Comparison of ENCODE assay signal across 10 mouse cellular contexts in the genomic region with DNA sequence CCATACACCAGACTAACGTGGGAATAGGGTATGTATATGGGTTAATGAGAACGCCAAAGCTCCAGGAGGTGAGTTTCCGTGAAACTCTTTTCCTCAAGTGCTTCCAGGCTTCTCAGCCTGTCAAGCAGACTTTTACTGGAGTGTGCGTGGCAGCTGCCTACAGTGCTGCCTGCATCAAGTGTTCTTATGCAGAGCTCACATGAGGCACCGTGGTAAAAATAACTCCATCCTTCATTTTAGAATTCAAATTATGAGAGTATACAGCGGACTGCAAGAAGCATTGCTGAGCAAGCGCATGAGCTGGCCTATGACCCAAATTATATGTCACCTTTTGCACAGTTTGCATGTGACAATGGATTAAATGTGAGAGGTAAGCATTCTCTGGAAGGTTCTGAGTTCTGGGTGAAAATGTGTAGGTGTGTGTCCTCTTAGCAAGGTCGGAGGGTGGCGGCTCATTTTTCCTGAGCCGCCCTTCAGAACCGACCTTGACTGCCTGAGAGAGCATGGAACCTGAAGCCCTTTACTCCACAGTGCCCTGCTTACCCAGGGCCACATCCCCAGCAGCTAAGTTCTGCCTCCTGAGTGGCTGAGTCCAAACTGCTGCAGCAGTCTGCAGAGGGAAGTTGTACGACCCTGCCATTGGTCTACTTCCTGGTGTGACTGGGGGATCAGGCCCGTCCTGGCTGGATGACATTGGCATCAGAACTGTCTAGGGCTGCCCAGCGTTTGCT. TPM values are rescaled to one million over a fixed set of nuclear protein-coding genes. Genes with fewer than 3 reads are reported as not detected.
DNase-seq lines count a peak whose midpoint lies in the region; ATAC-seq and TF ChIP-seq lines count a peak whose summit lies in the region.
"Had no signal": no experiment of that assay in that cellular context is flagged by ENCODE, and none has a peak within 500 bp of the region (broad histone marks: within the 10 kb centered on the region; RNA-seq: fewer than 3 reads in every experiment).

No protein-coding gene starts in this region.

- 43% methylated on average over 14 of the region's 14 CpGs for WGBS in heart, embryonic 15.5 days
- WGBS in stomach, postnatal 0 days, result 65% methylated on average over 14 of the region's 14 CpGs

- H3K27me3 ChIP-seq in heart, embryonic 15.5 days, result no peaks in the 10 kb centered on the region
- no peaks in the 10 kb centered on the region for H3K27me3 ChIP-seq in stomach, postnatal 0 days (ENCODE audit: control insufficient read depth, insufficient read depth, low read length)
- H3K27me3 ChIP-seq: hindbrain, embryonic 15.5 days had no signal

- peak; percentile 93 for DNase-seq in heart, adult 11 months
- no peak for DNase-seq in heart, postnatal 25 days (ENCODE audit: low spot score)
- peak; percentile 64 for DNase-seq in right cerebral cortex, adult 18-20 months
- no peak for DNase-seq in right cerebral cortex, postnatal 4 days
- no peak for DNase-seq in stomach, postnatal 0 days (ENCODE audit: low spot score)
- no peak for DNase-seq in spleen, adult 12 weeks (ENCODE audit: low spot score)
- DNase-seq in embryo, embryonic 9.5 days (ENCODE audit: extremely low spot score), result no peak

- no peaks in the 10 kb centered on the region for H3K9me3 ChIP-seq in heart, embryonic 15.5 days (replicated peaks)
- no peaks in the 10 kb centered on the region for H3K9me3 ChIP-seq in stomach, postnatal 0 days (ENCODE audit: control insufficient read depth, low read length)
- H3K9me3 ChIP-seq: hindbrain, embryonic 15.5 days had no signal

- TF ChIP-seq EP300 in stomach, postnatal 0 days (optimal IDR thresholded peaks at IDR 0.05), result no peak

- H3K9ac ChIP-seq in heart, embryonic 15.5 days, result peak overlapping the region; percentile 22; the same call in 1 of the 2 replicates
- H3K9ac ChIP-seq in stomach, postnatal 0 days (ENCODE audit: low read length), result no peak overlapping the region
- H3K9ac ChIP-seq: hindbrain, embryonic 15.5 days had no signal

- intact Hi-C loops in heart, postnatal 25 days (cut with DNase I), result loop anchor here (5.0 kb wide), 1 partner anchor 32 kb away; no protein-coding TSS in a partner anchor

- peak overlapping the region; percentile 96 for H3K27ac ChIP-seq in heart, embryonic 15.5 days
- peak overlapping the region; percentile 83 for H3K27ac ChIP-seq in stomach, postnatal 0 days (replicated peaks)
- H3K27ac ChIP-seq: hindbrain, embryonic 15.5 days had no signal

- peaks cover 56% of the 10 kb centered on the region for H3K4me1 ChIP-seq in heart, embryonic 15.5 days (replicated peaks)
- H3K4me1 ChIP-seq in stomach, postnatal 0 days (replicated peaks; ENCODE audit: control insufficient read depth, insufficient read depth), result peaks cover 7% of the 10 kb centered on the region
- H3K4me1 ChIP-seq: hindbrain, embryonic 15.5 days had no signal

- peaks cover 23% of the 10 kb centered on the region; the same call in 1 of the 2 replicates for H3K36me3 ChIP-seq in heart, embryonic 15.5 days
- H3K36me3 ChIP-seq in stomach, postnatal 0 days (ENCODE audit: control insufficient read depth, insufficient read depth, low read length), result peaks cover 6% of the 10 kb centered on the region; the same call in 1 of the 2 replicates
- H3K36me3 ChIP-seq: hindbrain, embryonic 15.5 days had no signal

- peak overlapping the region; percentile 37 for H3K4me2 ChIP-seq in heart, embryonic 15.5 days
- H3K4me2 ChIP-seq in stomach, postnatal 0 days (replicated peaks; ENCODE audit: low read depth), result no peak overlapping the region
- H3K4me2 ChIP-seq: hindbrain, embryonic 15.5 days; liver, embryonic 11.5 days had no signal

- H3K4me3 ChIP-seq in heart, embryonic 15.5 days, result no peak overlapping the region
- H3K4me3 ChIP-seq in stomach, postnatal 0 days (ENCODE audit: low read depth, low read length), result no peak overlapping the region
- H3K4me3 ChIP-seq: hindbrain, embryonic 15.5 days had no signal

- TF ChIP-seq CTCF in stomach, postnatal 0 days (IDR thresholded peaks at IDR 0.05; ENCODE audit: low read depth), result no peak

- ATAC-seq in heart, embryonic 15.5 days (replicated peaks; ENCODE audit: insufficient number of reproducible peaks, insufficient read depth, low FRiP score, low read depth), result peak; percentile 43; the same call in 1 of the 2 replicates
- ATAC-seq in stomach, postnatal 0 days (ENCODE audit: low FRiP score, low TSS enrichment), result peak; percentile 60; the same call in 1 of the 2 replicates

RNA-seq across cellular contexts. Expression of a gene that starts 34.4 kb away (rescaled TPM):
- 1 to 10 TPM in 1 of 2 experiments, under 1 TPM in 1; 0.36 to 1.6 TPM for total RNA-seq in heart, postnatal 25 days (2021)
- polyA plus RNA-seq in heart, embryonic 15.5 days (2015; fragmentation: Nextera tagmentation; extraction: Ambion mirVana), result 7.2 and 8.0 TPM in 2 replicates
- 5.2 and 5.3 TPM in 2 replicates for polyA plus RNA-seq in stomach, postnatal 0 days (2015; fragmentation: Nextera tagmentation; extraction: Ambion mirVana)

RNA-seq across cellular contexts. Expression of a gene that starts 34.5 kb away (rescaled TPM):
- total RNA-seq in heart, postnatal 25 days (2021), result 10 to 100 TPM; 82.6 to 89.5 TPM
- polyA plus RNA-seq in heart, embryonic 15.5 days (2015; fragmentation: Nextera tagmentation; extraction: Ambion mirVana), result 177 and 206 TPM in 2 replicates
- 187 and 191 TPM in 2 replicates for polyA plus RNA-seq in stomach, postnatal 0 days (2015; fragmentation: Nextera tagmentation; extraction: Ambion mirVana)

RNA-seq across cellular contexts. Expression of a gene that starts 35.5 kb away (rescaled TPM):
- 10 to 100 TPM; 91.3 to 93.5 TPM for total RNA-seq in heart, postnatal 25 days (2021)
- polyA plus RNA-seq in heart, embryonic 15.5 days (2015; fragmentation: Nextera tagmentation; extraction: Ambion mirVana), result 11.9 and 12.2 TPM in 2 replicates
- 7.8 and 8.2 TPM in 2 replicates for polyA plus RNA-seq in stomach, postnatal 0 days (2015; fragmentation: Nextera tagmentation; extraction: Ambion mirVana)

RNA-seq across cellular contexts. Expression of a gene that starts 52.0 kb away (rescaled TPM):
- total RNA-seq in heart, postnatal 25 days (2021), result 10 to 100 TPM; 22.9 to 26.6 TPM
- 49.4 and 51.7 TPM in 2 replicates for polyA plus RNA-seq in heart, embryonic 15.5 days (2015; fragmentation: Nextera tagmentation; extraction: Ambion mirVana)
- 40.5 and 41.5 TPM in 2 replicates for polyA plus RNA-seq in stomach, postnatal 0 days (2015; fragmentation: Nextera tagmentation; extraction: Ambion mirVana)

RNA-seq across cellular contexts. Expression of a gene that starts 52.5 kb away (rescaled TPM):
- total RNA-seq in heart, postnatal 25 days (2021), result 10 to 100 TPM; 11.3 to 15.6 TPM
- 43.7 and 53.7 TPM in 2 replicates for polyA plus RNA-seq in heart, embryonic 15.5 days (2015; fragmentation: Nextera tagmentation; extraction: Ambion mirVana)
- polyA plus RNA-seq in stomach, postnatal 0 days (2015; fragmentation: Nextera tagmentation; extraction: Ambion mirVana), result 23.8 and 26.0 TPM in 2 replicates

Comparison
In these comparisons a context has a peak if more than half of its experiments do, and no peak if none do; other contexts are left out.
1. DNase-seq: peak in heart, adult 11 months (single experiment) and right cerebral cortex, adult 18-20 months (single experiment); none in heart, postnatal 25 days (single experiment), right cerebral cortex, postnatal 4 days (single experiment), stomach, postnatal 0 days (single experiment), spleen, adult 12 weeks (single experiment) and embryo, embryonic 9.5 days (single experiment).